Mouse (Mus musculus) ovary, postnatal 36 days (tissue): Measurements from ENCODE around the gene Snx3.
A peak's percentile ranks its signal among the peaks of the same experiment; 100 is the strongest.

Experiments
- DNase-seq: peaks from one replicate; pipeline ENCODE4 v3.0.0; 2022; ENCODE audit warnings: low spot score, mixed read lengths

The Snx3 gene

GRCm38 (mm10) chr10:42510141-42510540 is 8.3 kb downstream of the Snx3 start:
- DNase-seq, result no peak

- no peak for DNase-seq
Measured at GRCm38 (mm10) chr10:42511184-42512135, 9.6 kb downstream of the Snx3 start.

GRCm38 (mm10) chr10:42514125-42514524 is 12.3 kb downstream of the Snx3 start:
- no peak for DNase-seq

- DNase-seq, result no peak
Measured at GRCm38 (mm10) chr10:42518363-42518762, 16.5 kb downstream of the Snx3 start.

- DNase-seq, result no peak
Measured at GRCm38 (mm10) chr10:42521315-42521981, 19.6 kb downstream of the Snx3 start.

GRCm38 (mm10) chr10:42522912-42523311 is 21.1 kb downstream of the Snx3 start:
- DNase-seq, result no peak

GRCm38 (mm10) chr10:42523556-42524162 is 21.8 kb downstream of the Snx3 start:
- no peak for DNase-seq

GRCm38 (mm10) chr10:42525682-42526081 is 23.9 kb downstream of the Snx3 start:
- DNase-seq, result no peak

GRCm38 (mm10) chr10:42533836-42534453 is 32.1 kb downstream of the Snx3 start:
- no peak for DNase-seq

- DNase-seq, result no peak
Measured at GRCm38 (mm10) chr10:42537571-42538316, 35.9 kb downstream of the Snx3 start.

GRCm38 (mm10) chr10:42545707-42546503 is 44.1 kb downstream of the Snx3 start:
- no peak for DNase-seq

- no peak for DNase-seq
Measured at GRCm38 (mm10) chr10:42546507-42546906, 44.7 kb downstream of the Snx3 start.

GRCm38 (mm10) chr10:42559581-42560200 is 57.9 kb downstream of the Snx3 start:
- no peak for DNase-seq

- DNase-seq, result peak; percentile 38
Measured at GRCm38 (mm10) chr10:42562272-42562671, 60.4 kb downstream of the Snx3 start.

GRCm38 (mm10) chr10:42572567-42572966 is 70.7 kb downstream of the Snx3 start:
- no peak for DNase-seq

GRCm38 (mm10) chr10:42572971-42573370 is 71.1 kb downstream of the Snx3 start:
- DNase-seq, result no peak

GRCm38 (mm10) chr10:42574639-42575038 is 72.8 kb downstream of the Snx3 start:
- no peak for DNase-seq

GRCm38 (mm10) chr10:42577525-42578280 is 75.9 kb downstream of the Snx3 start:
- DNase-seq, result no peak

- no peak for DNase-seq
Measured at GRCm38 (mm10) chr10:42578281-42578675, 76.4 kb downstream of the Snx3 start.
